Mouse (Mus musculus) embryonic facial prominence, embryonic 10.5 days (tissue): Measurements from ENCODE around the gene Prpf8. TPM values are rescaled to one million over a fixed set of nuclear protein-coding genes. Genes with fewer than 3 reads are reported as not detected.
"Not testable (repeated sequence)": the region's sequence is repeated elsewhere in the genome, so short reads cannot be mapped to it uniquely, and the experiment has no call there.

Experiments
- DNase-seq: peaks from one replicate; pipeline ENCODE4 v3.0.0-alpha.2; 2017; ENCODE audit warnings: low spot score
- H3K27ac ChIP-seq: fragments of 300-500 bp; sonication (generic); replicated peaks from 2 replicates; pipeline ENCODE4 v1.5.1; 2016; ENCODE audit warnings: mild to moderate bottlenecking
- H3K27me3 ChIP-seq: fragments of 300-500 bp; sonication (generic); replicated peaks from 2 replicates; pipeline ENCODE4 v1.6.1; 2016; ENCODE audit warnings: low read depth, mild to moderate bottlenecking; ENCODE audit not compliant: poor library complexity, severe bottlenecking
- H3K36me3 ChIP-seq: fragments of 300-500 bp; sonication (generic); replicated peaks from 2 replicates; pipeline ENCODE4 v1.6.1; 2016; ENCODE audit warnings: mild to moderate bottlenecking, moderate library complexity
- H3K4me1 ChIP-seq: fragments of 300-500 bp; sonication (generic); 2 replicates; pipeline ENCODE4 v1.6.1; 2016
- H3K4me3 ChIP-seq: fragments of 300-500 bp; sonication (generic); 2 replicates; pipeline ENCODE4 v1.5.1; 2016; ENCODE audit warnings: mild to moderate bottlenecking, moderate library complexity
- H3K9me3 ChIP-seq: fragments of 300-500 bp; sonication (generic); 2 replicates; pipeline ENCODE4 v1.6.1; 2016; ENCODE audit warnings: mild to moderate bottlenecking
- WGBS: fragments of 180-500 bp; shearing (Covaris S2); methylation state at CpG from one replicate; pipeline ENCODE4 v1.1.7; 2016; 5-methylcytosine and 5-hydroxymethylcytosine counted together
- polyA plus RNA-seq: library from polyadenylated mRNA; unstranded; fragments of >200 nt; fragmentation: Nextera tagmentation; extraction: Ambion mirVana; gene quantifications from 2 replicates; pipeline ENCODE4 v1.2.1, GENCODE M21; 2016

Gene Prpf8
- polyA plus RNA-seq, 1 experiment from 2014 or later: 74.0 TPM

DNA sequence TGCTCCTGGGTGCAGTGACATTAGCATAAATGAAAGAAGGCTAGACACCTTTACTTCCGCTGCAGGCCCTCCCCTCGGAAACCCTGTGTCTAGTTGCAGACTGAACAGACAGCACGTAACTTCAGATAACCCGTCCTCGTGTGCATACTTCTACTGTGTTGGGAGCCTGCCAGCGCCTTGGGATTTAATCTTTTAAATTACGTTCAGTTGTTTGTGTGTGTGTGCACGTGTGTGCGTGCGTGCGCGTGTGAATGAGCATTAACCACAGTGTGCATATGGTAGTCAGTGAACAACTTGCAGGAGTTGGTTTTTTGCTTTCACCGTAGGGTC is 52.3 kb downstream of the Prpf8 start:
- no peak for DNase-seq
- Histone ChIP-seq H3K27ac (no peak overlapping the region), H3K27me3 (no peaks in the 10 kb centered on the region), H3K4me3 (no peak overlapping the region), H3K4me1 (peaks cover 38% of the 10 kb centered on the region), H3K9me3 (no peaks in the 10 kb centered on the region), H3K36me3 (no peaks in the 10 kb centered on the region)
- 91% methylated on average over 13 of the region's 13 CpGs for WGBS

- Histone ChIP-seq H3K27ac (no peak overlapping the region), H3K36me3 (no peaks in the 10 kb centered on the region), H3K4me3 (no peak overlapping the region), H3K27me3 (no peaks in the 10 kb centered on the region), H3K9me3 (no peaks in the 10 kb centered on the region), H3K4me1 (peaks cover 34% of the 10 kb centered on the region)
- 83% methylated on average over 8 of the region's 8 CpGs for WGBS
- no peak for DNase-seq
These were observed 53.6 kb downstream of the Prpf8 start for GRCm38 (mm10) chr11:75540209-75540608.

- DNase-seq: no peak
- H3K9me3 ChIP-seq: no peaks in the 10 kb centered on the region
- peak overlapping the region; percentile 52; the same call in 1 of the 2 replicates for H3K27ac ChIP-seq
- H3K36me3 ChIP-seq: no peaks in the 10 kb centered on the region; the same call in 1 of the 2 replicates
- WGBS: 79% methylated on average over 19 of the region's 19 CpGs
- H3K4me1 ChIP-seq: peaks cover 32% of the 10 kb centered on the region
- H3K4me3 ChIP-seq: no peak overlapping the region
- no peaks in the 10 kb centered on the region for H3K27me3 ChIP-seq
These were observed 54.3 kb downstream of the Prpf8 start for GRCm38 (mm10) chr11:75540710-75541581.

GRCm38 (mm10) chr11:75544713-75545112 is 58.1 kb downstream of the Prpf8 start:
- peaks cover 27% of the 10 kb centered on the region for H3K4me1 ChIP-seq
- H3K27ac ChIP-seq: no peak overlapping the region
- no peak for DNase-seq
- no peak overlapping the region for H3K4me3 ChIP-seq
- WGBS: 92% methylated on average over 9 of the region's 9 CpGs
- no peaks in the 10 kb centered on the region for H3K9me3 ChIP-seq
- H3K36me3 ChIP-seq: no peaks in the 10 kb centered on the region; the same call in 1 of the 2 replicates
- no peaks in the 10 kb centered on the region for H3K27me3 ChIP-seq

DNA sequence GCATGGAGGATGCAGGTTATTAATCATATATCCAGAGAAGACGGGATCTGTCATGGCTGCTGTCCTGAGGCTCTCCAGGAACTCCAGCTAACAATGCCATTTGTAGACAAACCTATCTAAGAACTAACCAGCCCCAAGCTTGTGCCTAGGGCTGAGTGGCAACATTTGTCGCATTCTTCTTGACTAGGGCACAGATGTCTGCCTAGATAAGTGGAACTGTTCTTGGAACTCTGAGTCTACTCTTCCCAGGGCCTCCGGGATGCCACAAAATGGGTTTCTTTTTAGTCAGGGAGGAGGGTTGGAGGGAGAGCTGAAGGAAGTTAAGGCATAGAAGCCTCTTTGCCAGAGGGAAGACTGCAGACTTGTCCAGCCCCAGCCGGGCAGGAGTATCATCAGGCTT is 59.4 kb downstream of the Prpf8 start:
- H3K4me3 ChIP-seq: no peak overlapping the region
- no peaks in the 10 kb centered on the region; the same call in 1 of the 2 replicates for H3K36me3 ChIP-seq
- no peaks in the 10 kb centered on the region for H3K9me3 ChIP-seq
- no peak for DNase-seq
- H3K4me1 ChIP-seq: peaks cover 33% of the 10 kb centered on the region
- no peak overlapping the region for H3K27ac ChIP-seq
- no peaks in the 10 kb centered on the region for H3K27me3 ChIP-seq
- 74% methylated on average over 4 of the region's 4 CpGs for WGBS

DNA sequence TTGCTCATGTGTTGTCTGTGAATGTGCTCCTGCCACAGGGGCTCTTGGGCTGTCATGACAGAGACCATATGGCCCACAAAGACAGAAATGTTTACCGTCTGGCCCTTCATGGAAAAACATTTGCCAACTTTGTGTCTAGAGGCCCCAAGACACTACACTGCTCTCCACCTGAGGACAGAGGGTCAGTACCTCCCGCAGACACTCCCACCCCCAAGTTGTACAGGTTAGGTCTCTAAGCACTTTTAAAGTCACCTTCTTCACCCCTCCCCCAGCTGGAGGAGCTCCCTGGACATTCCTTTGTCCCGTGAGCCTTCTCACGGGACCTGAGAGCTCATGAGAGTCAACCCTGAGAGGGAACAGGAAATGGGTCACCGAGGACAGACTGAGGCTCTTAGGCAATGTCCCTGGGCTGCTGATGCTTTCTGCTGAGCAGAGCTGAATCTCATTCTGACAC is 63.1 kb downstream of the Prpf8 start:
- no peak overlapping the region for H3K4me3 ChIP-seq
- peaks cover 52% of the 10 kb centered on the region for H3K4me1 ChIP-seq
- no peaks in the 10 kb centered on the region; the same call in 1 of the 2 replicates for H3K36me3 ChIP-seq
- H3K9me3 ChIP-seq: no peaks in the 10 kb centered on the region
- H3K27me3 ChIP-seq: no peaks in the 10 kb centered on the region
- DNase-seq: no peak
- 47% methylated on average over 5 of the region's 5 CpGs for WGBS
- peak overlapping the region; percentile 73 for H3K27ac ChIP-seq

DNA sequence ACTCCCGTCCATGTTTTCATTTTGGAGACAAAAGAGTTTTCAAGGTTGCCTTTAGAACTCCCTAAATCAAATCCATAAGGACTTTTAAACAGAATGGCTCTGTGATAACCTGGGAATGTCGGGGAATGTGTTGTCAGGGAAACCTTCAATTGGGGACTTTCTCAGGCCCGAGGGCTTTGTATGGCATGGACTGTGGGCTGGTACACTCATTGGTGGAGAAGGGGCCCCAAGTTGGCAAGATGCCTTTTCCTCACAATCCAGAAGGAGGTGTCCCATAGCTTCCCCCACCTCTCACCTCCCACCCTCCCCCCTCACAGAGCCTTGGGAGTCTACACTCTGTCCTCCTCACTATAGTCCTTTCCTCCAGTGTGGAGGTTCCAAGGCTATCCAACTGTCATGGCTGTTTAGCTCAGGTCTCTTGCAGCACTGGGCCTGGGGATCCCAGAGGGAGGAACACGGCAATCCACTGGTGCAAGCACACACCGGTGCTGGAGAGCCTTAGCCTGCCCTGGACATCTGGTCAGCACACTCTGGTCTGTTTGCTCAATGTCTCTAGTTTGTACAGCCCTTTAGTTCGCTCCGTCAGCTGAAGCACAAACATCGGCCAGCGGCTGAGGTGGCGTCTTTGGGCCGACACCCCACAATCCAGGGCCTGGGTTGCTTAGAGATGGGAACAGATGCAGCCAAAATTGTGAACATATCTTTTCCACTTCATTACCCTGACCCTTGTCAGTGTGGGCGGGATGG is 63.8 kb downstream of the Prpf8 start:
- Histone ChIP-seq H3K4me1 (peaks cover 52% of the 10 kb centered on the region), H3K27ac (peak overlapping the region; percentile 73), H3K4me3 (no peak overlapping the region), H3K9me3 (no peaks in the 10 kb centered on the region), H3K27me3 (no peaks in the 10 kb centered on the region), H3K36me3 (no peaks in the 10 kb centered on the region; the same call in 1 of the 2 replicates)
- no peak for DNase-seq
- 66% methylated on average over 12 of the region's 12 CpGs for WGBS

DNA sequence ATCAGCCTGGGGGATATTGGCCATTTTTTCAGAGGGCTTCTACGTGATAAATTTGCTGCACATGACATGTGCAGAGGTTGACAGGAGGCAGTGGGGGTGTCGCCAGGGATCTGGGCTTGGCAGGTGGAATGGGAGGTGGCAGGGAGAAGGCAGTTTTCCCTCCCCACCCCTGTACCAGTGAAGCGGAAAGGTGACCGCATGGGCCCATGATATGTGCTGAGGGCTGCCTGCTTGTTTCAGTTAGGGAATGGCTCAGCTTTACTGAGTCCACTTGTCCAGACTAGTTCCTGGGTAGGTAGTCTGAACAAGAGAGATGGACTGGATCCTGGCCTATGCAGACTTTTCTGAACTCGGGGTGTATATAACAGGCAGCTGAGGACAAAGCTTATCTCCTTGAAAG is 64.7 kb downstream of the Prpf8 start:
- Histone ChIP-seq H3K4me3 (no peak overlapping the region), H3K27me3 (no peaks in the 10 kb centered on the region), H3K9me3 (no peaks in the 10 kb centered on the region), H3K4me1 (peaks cover 45% of the 10 kb centered on the region), H3K36me3 (no peaks in the 10 kb centered on the region), H3K27ac (peak overlapping the region; percentile 69; the same call in 1 of the 2 replicates)
- DNase-seq: no peak
- 83% methylated on average over 5 of the region's 5 CpGs for WGBS

- Histone ChIP-seq H3K27me3 (no peaks in the 10 kb centered on the region), H3K4me1 (peaks cover 46% of the 10 kb centered on the region), H3K27ac (peak overlapping the region; percentile 69), H3K36me3 (no peaks in the 10 kb centered on the region), H3K9me3 (no peaks in the 10 kb centered on the region), H3K4me3 (0 out of 2 replicates have a peak overlapping the region, but pooled peaks have one; percentile 2)
- WGBS: 70% methylated on average over 9 of the region's 9 CpGs
- no peak for DNase-seq
These were observed 65.4 kb downstream of the Prpf8 start for GRCm38 (mm10) chr11:75551961-75552441.

- Histone ChIP-seq H3K4me3 (no peak overlapping the region), H3K27me3 (no peaks in the 10 kb centered on the region), H3K4me1 (peaks cover 50% of the 10 kb centered on the region), H3K9me3 (0 out of 2 replicates have a peak, but pooled peaks cover 2% of the 10 kb centered on the region), H3K36me3 (peaks cover 4% of the 10 kb centered on the region; the same call in 1 of the 2 replicates), H3K27ac (no peak overlapping the region; the same call in 1 of the 2 replicates)
- DNase-seq: peak; percentile 42
- 27% methylated on average over 7 of the region's 7 CpGs for WGBS
These were observed 66.4 kb downstream of the Prpf8 start for GRCm38 (mm10) chr11:75552906-75553482.

- not testable (repeated sequence) for H3K27ac ChIP-seq, H3K27me3 ChIP-seq, H3K9me3 ChIP-seq, H3K36me3 ChIP-seq, H3K4me3 ChIP-seq, DNase-seq
- H3K4me1 ChIP-seq: peaks cover 34% of the 10 kb centered on the region
- 92% methylated on average over 6 of the region's 6 CpGs for whole genome bisulfite sequencing
These were observed 69.4 kb downstream of the Prpf8 start for GRCm38 (mm10) chr11:75556006-75556405.

- H3K4me3 ChIP-seq: no peak overlapping the region
- H3K9me3 ChIP-seq: 0 out of 2 replicates have a peak, but pooled peaks cover 5% of the 10 kb centered on the region
- H3K4me1 ChIP-seq: peaks cover 25% of the 10 kb centered on the region
- peak overlapping the region; percentile 71; the same call in 1 of the 2 replicates for H3K27ac ChIP-seq
- no peak for DNase-seq
- peaks cover 7% of the 10 kb centered on the region; the same call in 1 of the 2 replicates for H3K36me3 ChIP-seq
- no peaks in the 10 kb centered on the region for H3K27me3 ChIP-seq
- 52% methylated on average over 6 of the region's 6 CpGs for WGBS
These were observed 70.5 kb downstream of the Prpf8 start for GRCm38 (mm10) chr11:75557142-75557541.
